Mouse (Mus musculus) E14TG2a.4 (cell line): ENCODE data around the gene Actn1.

Source experiments
- CTCF ChIP-seq: conservative IDR thresholded peaks from 2 replicates; pipeline ENCODE4 v1.5.1; 2014; ENCODE audit warnings: low read length
- NANOG ChIP-seq: IDR thresholded peaks from 2 replicates; pipeline ENCODE4 v1.6.1; 2014; ENCODE audit warnings: borderline replicate concordance, low read length, mixed read lengths

- TF ChIP-seq CTCF (no peak), NANOG (no peak)
Observed at GRCm38 (mm10) chr12:80164526-80164925, 95.6 kb downstream of the Actn1 start.
